Mouse (Mus musculus) brain, embryonic 14.5 days (tissue): ENCODE results near the gene Adam22. TPM values are rescaled to one million over a fixed set of nuclear protein-coding genes. Genes with fewer than 3 reads are reported as not detected.
A peak's percentile ranks its signal among the peaks of the same experiment; 100 is the strongest.

ENCODE experiments used
- DNase-seq: peaks from one replicate; pipeline ENCODE4 v3.0.0-alpha.2; 2011; ENCODE audit warnings: low read depth
- CTCF ChIP-seq: fragments of 200-500 bp; IDR thresholded peaks from 2 replicates; pipeline ENCODE4 v1.5.1; 2012; ENCODE audit warnings: inconsistent platforms, mild to moderate bottlenecking, moderate library complexity, borderline replicate concordance; ENCODE audit not compliant: insufficient read depth, insufficient read length; ENCODE audit errors: extremely low read depth
- POLR2A ChIP-seq: fragments of 200-500 bp; IDR thresholded peaks from 2 replicates; pipeline ENCODE4 v1.6.1; 2012; ENCODE audit warnings: mild to moderate bottlenecking, inconsistent platforms, borderline replicate concordance; ENCODE audit not compliant: poor library complexity, insufficient read depth, insufficient read length, severe bottlenecking; ENCODE audit errors: extremely low read depth
- polyA plus RNA-seq: library from polyadenylated mRNA; depleted of rRNA; stranded (reverse); fragments of >200 nt; gene quantifications from 2 replicates; pipeline ENCODE4 v1.2.3, GENCODE M21; 2012

The Adam22 gene
- polyA plus RNA-seq, 1 experiment, result 29.8 TPM

DNA sequence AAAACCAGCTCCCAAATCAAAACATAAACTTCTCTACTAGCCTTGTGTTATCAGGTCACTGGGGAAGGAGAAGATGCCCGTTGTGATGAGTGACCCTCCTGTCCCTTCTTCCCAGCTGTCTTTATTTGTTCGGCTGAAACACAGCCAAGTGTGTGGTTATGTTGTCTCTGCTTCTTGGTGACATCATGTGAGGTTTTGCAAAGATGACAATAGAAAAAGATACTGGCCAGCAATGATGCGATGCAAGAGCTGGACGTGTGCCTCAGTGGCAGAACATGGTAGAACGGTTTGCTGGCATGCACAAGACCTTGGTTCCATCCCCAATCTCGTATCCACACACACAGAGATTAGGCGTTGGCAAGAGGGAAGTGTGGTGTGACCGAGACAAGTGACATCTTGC lies 236.0 kb downstream of the Adam22 start:
- TF ChIP-seq CTCF (no peak), POLR2A (no peak)
- no peak for DNase-seq

DNA sequence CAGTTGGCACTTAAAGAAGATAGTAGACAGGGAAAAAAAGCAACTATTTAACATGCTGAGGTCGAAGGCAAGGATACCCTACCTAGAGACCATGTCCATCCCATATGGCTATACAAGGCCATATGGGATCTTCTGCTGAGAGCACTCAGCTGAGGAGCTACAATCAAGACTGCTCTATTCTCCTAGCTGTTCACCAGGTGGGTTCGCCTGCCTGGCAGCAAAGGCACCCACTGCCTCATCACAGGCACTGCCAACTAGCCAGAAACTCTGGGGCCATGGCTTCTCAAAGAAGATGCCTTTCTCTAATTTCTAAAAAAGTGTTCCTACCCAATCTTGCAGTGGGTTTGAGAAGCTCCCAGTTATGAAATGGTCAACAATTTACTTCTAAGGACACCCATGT lies 238.2 kb downstream of the Adam22 start:
- no peak for TF ChIP-seq CTCF
- TF ChIP-seq POLR2A, result no peak
- no peak for DNase-seq

DNA sequence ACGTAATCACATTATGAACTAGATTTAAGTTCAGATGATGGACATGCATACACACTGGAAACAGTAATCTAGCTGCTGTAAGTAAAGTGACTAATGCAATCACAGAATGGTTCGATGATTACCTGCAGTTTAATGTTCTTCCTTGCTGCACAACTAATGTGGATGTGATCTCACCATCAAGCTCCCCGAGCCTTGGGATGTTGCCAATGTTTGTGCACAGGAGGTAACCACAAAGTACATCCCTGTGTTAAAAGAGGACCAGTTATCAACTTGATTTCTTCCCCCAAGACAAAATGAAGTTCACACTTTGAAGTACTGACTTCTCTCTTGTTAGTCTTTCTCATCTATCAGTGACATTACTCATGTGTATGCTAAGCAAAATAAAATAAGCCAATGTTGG lies 247.0 kb downstream of the Adam22 start:
- no peak for TF ChIP-seq POLR2A
- DNase-seq, result no peak

DNA sequence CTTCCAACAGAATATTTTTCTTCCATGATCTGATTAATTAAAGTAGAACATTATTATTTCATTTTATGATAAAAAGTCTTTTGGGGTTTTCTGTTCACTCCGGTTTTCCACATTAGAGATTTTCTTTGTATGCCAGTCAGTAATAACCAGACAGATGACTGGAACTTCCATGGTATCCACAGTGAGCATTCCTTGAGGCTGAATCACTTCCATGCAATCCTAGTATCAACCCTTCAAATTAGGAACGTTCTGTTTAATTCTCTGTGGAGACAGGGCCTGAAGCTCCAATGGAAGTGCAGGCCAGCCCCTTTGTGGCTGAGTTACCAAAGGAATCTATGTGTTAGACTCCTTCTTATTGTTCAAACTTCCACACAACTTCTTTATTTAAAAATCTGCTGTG lies 247.9 kb downstream of the Adam22 start:
- TF ChIP-seq POLR2A, result no peak
- TF ChIP-seq CTCF, result no peak
- no peak for DNase-seq

DNA sequence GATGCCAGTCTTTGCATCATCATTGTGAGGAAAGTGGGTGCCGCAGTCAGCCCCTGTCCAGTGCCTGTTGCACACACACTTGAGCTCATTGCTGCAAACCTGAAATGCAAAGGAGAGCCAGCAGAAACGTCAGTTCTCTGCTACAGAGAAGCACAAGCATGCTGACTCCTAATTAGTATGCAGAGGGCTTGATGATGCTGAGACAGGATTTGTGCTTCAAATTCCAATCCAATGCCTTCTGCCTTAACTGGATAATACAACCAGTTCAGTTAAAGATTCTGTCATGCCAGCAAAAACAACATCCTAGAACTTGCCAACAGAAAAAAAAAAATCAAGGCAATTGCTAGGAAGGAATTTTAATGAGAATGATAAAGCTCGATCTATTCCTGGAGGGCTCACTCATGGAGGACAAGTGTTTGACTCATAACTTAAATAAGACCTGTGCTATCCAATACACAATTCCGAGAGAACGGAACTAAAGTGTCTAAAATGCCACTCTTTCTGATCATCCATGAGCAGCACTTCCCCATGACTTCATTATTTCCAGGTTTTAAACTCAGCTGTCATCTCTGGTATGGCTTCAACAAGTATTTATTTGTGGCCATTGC lies 251.3 kb downstream of the Adam22 start:
- DNase-seq, result peak; percentile 50
- TF ChIP-seq CTCF (no peak), POLR2A (no peak)

DNA sequence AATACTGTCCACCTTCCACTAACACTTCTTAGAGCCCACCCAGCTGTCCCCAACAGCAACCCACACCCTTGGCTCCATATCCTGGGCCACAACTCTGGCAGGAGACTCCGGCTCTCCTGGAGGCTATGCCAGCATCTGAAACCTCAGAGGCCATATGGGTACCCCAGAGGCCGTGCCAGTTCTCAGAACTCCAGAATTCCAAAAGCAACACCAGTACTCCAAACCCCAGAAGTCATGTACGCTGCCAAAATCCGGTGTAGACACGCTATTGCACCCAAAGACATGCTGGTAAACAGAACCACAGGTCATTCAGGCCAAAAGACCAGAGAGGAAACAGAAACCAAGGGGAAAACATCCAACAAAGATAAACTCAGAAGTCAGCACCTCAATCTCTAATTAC lies 255.7 kb downstream of the Adam22 start:
- TF ChIP-seq POLR2A (no peak), CTCF (no peak)

DNA sequence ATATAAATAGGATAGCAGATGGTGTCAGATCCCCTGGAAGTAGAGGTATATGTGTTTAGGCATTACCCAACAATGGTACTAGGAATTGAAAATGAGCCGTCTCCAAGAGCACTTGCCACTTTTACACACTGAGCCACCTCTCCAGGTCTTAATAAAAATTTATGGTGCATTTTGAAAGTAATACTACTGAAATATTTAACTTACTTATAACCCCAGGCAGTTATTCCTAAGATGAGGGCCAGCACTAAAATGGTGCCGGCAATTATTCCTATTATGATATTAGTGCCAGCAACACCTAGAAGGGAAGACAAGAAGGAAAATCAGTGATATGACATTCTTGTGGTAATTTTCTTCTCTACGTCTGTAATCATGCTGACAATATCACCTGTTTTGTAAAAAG lies 256.3 kb downstream of the Adam22 start:
- no peak for DNase-seq
- TF ChIP-seq CTCF, result no peak
- TF ChIP-seq POLR2A, result no peak

More for the DNA sequence above, 255.7 kb downstream of the Adam22 start:
- DNase-seq, result no peak

DNA sequence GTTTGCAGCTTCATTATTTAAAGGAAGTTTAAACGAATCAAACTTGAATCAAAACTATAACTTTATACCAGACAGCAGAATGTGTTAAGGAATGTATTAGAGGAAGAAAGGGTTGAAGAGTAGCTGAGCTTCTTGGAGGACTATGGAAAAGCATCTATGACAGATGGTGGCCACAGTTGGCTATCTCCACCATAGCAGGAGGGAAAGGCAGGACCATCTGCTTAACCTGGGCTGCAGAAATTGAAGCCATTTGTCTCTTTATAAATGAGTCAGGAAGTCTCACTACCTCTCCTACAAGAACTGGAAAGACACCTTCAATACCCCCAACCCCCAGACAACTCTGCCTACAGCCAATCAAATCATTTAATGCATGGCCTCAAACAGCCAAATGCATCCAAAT lies 272.3 kb downstream of the Adam22 start:
- no peak for DNase-seq
- TF ChIP-seq POLR2A (no peak), CTCF (no peak)

DNA sequence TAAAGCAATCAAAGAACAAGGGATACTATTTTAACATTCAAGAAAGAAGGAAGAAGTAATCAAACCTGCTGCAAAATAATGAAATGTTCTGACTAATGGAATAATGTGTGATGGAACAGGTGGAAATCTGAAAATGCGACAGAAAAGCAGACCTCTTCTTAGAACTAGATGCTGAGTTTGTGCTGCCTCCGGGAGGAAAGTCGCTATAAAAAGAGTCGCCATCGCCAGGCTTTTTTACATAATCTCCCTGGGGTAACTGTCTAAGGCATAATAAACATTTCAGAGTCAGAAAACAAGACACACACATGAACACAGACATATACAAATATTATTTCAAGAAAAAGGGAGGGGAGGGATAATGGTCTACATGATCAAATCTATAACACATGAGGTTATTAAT lies 273.0 kb downstream of the Adam22 start:
- DNase-seq, result no peak
- TF ChIP-seq CTCF (no peak), POLR2A (no peak)

DNA sequence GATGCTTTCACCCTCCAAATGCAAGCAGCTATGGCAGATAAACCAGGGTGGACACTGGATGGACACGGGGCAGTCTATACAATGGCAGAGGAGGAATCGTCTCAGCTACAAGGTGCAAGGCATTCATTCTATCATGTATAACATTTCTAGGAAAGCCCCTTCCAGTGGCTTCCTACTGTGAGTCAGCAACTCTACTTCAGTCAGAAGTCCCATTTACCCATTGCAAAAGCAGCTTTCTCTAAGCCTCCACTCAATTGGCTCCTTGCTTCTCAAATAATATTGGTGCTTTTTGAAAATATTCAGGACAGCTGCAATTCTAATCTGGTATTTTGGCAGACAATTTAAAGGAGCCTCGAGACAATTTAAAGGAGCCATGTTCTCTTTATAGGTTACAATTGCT lies 279.8 kb downstream of the Adam22 start:
- DNase-seq, result no peak
- TF ChIP-seq CTCF (no peak), POLR2A (no peak)

DNA sequence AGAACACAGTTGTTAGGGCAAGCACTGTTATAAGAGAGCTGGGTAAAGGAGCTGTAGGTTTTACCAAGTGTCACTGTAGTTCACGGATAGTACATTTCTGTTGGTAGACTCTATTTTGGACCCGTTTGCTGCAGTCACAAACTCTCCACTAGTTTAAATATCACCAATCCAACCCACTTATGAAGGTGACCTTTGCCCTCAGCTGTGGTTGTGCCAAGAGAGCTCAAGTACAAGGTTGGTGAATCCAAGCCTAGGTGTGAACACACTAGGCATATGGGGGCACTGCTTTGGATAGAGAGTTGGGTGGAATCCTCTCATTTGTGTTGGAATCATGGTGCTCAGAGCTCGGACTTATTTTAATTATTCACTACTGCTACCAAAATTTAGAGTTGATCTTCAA lies 282.3 kb downstream of the Adam22 start:
- DNase-seq, result no peak

DNA sequence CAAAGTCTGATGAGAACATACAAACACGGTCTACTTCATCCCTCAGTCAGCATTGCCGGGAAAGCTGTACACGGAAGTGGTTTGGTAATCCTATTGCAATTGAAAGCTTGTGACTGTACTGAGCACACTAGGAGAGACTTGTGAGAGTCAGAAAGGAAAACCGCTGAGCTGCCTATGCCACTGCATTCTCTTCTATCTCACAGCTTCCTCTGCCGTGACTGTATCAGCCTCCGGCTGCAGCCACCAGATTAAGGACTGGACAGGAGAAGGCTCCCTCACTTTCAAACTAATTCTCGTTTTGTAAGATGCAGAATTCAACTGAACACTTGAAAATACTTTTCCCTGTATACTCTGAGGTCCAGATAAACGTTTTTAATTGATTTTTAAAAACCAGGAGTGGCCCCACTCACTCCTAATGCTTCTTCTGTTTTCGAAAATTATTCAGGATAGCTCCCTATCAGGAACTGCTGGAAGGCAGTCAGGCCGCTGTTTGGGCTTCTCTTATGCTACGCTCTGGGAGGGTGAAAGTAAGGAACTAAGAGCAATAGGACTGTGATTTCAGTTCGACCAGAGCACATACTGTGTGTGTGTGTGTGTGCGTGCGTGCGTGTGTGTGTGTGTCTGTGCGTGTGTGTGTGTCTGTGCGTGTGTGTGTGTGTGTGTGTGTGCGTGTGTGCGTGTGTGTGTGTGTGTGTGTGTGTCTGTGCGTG lies 285.0 kb downstream of the Adam22 start:
- no peak for DNase-seq
- no peak for TF ChIP-seq CTCF
- no peak for TF ChIP-seq POLR2A

More for the DNA sequence above, 282.3 kb downstream of the Adam22 start:
- no peak for TF ChIP-seq POLR2A
- TF ChIP-seq CTCF, result no peak
